Mouse (Mus musculus) mouse trophoblast stem cell (cell line): Measurements from ENCODE around the gene Slc38a5.

Experiments used
- in situ Hi-C, 2 experiments: fragments of 300-500 bp; cut with MseI, MboI; formaldehyde crosslinking; loops; 2 replicates in 1 of 2; 3 replicates in 1 of 2; pipeline ENCODE4 v1.15.1; 2025

Slc38a5 gene

DNA sequence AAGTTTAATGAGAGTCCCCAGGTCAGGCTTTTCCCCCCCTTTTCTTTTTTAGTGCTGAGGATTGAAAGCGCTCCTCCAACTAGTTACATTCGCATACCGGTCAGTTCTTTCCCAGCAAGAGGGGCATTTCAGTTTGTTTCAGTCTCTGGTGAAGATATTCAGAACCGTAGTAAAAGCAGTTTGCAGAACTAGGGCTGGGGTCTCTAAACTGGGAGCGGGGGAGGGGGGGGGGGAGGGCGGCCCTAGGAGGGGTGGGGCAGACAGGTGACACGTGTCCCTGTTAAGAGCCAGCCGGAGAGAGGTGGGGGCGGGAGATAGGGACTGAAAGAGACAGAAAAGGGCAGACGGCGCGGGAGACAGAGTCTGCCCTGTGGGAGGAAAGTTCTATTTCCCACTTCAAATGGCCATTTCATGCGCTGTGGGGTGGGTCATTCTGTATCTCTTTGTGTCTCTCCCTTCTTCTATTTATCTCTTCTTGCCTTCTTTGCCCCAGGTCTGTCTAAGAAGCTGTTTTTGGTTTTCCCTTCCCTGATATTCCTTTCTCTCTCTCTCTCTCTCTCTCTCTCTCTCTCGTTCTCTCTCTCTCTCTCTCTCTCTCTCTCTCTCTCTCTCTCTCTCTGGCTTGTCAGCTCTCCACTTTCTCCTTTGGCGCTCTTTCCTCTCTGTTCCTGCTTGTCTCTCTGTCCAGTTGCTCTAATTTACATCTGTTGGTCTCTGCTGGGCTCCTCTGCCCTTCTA lies at the start of gene Slc38a5:
TSS of gene Slc38a5 (plus strand) at position 51 of the 738 bp plus-strand sequence.
- in situ Hi-C loops: no loop called here

- in situ Hi-C loops: no loop called here
These were observed 48.6 kb upstream of the Slc38a5 start for GRCm38 (mm10) chrX:8222296-8222677.

- in situ Hi-C loops: no loop called here
These were observed 48.1 kb upstream of the Slc38a5 start for GRCm38 (mm10) chrX:8222678-8223421.

DNA sequence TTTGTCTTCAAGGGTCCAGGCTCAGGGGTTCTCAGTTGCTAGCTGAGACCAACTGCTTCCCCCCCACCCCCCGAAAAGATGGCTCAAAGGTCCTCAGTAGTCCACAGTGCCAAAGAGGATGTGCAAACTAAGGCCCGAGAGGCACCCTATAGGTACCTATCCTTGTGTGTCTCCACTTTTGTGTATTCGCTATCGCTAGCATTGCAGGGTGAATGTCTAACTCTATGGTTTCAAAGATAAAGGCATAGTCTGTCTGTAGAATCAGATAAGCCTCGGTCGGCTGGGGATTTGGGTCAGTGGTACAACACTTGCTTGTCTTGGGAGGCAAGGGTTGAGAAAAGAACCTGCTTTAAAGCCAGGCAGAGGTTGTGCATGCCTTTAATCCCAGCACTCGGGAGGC lies 47.5 kb upstream of the Slc38a5 start:
- in situ Hi-C loops: no loop called here

- in situ Hi-C loops: no loop called here
These were observed 40.7 kb upstream of the Slc38a5 start for GRCm38 (mm10) chrX:8230272-8230671.

GRCm38 (mm10) chrX:8233602-8234001 lies 37.3 kb upstream of the Slc38a5 start:
- in situ Hi-C loops: no loop called here

DNA sequence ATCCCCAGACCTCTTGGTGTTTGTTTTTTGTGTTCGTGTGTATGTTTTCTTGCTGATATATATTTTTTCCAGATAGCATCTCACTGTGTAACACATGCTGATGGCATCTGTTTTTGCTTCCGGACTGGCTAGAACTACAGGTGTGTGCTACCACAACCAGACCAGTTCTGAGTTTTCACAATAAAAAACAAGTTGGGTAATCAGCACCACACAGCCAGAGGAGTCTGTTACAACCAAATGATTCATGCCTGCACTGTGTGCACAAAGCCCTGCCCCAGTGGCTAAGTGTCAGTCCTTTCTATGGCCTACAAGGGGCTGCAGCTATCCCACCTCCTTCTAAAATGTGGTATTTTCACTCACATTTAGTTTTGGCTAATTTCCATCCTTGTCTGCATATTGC lies 34.2 kb upstream of the Slc38a5 start:
- in situ Hi-C loops: no loop called here

DNA sequence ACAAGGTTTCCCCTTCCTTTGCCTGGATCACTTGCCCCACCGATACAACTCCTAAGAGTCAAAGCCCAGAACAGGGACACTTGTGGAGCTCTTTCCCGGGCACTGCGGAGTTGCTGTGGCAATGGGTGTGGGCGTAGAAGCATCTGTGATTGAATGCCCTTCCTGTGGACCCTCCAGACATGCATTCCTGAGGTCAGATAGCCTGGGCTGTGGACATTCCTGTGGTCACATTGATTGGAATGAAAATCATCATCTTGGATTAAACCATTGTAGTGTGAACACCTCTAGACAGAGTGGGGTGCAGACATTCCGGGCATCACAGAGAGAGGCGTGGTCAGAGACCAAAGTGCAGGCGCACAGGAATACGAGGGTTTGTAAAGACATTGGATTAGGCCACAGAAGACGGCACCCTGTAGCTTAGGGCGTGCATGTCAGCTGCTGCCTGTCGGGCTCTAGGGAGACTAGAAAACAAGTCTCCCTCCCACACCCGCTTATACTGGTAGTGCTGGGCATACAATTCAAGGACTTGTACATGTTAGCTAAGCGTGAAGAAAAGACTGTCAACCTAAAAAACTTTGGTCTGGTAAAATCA lies 32.0 kb upstream of the Slc38a5 start:
- in situ Hi-C loops: no loop called here

- in situ Hi-C loops: no loop called here
These were observed 23.3 kb upstream of the Slc38a5 start for GRCm38 (mm10) chrX:8247680-8248079.

- in situ Hi-C loops: no loop called here
These were observed 22.3 kb upstream of the Slc38a5 start for GRCm38 (mm10) chrX:8248542-8249120.

- in situ Hi-C loops: loop anchor here in 1 of 2 experiments (10.0 kb wide), 1 partner anchor 57 kb away; the partner anchor contains the start of gene Ebp
These were observed 19.1 kb upstream of the Slc38a5 start for GRCm38 (mm10) chrX:8251789-8252333.

- in situ Hi-C loops: loop anchor here in 1 of 2 experiments (10.0 kb wide), 1 partner anchor 58 kb away; the partner anchor contains the start of gene Ebp
These were observed 18.3 kb upstream of the Slc38a5 start, which contains the start of gene Ftsj1 for GRCm38 (mm10) chrX:8252334-8253285. Gene Ftsj1 (minus strand): TSS chrX:8252406.

DNA sequence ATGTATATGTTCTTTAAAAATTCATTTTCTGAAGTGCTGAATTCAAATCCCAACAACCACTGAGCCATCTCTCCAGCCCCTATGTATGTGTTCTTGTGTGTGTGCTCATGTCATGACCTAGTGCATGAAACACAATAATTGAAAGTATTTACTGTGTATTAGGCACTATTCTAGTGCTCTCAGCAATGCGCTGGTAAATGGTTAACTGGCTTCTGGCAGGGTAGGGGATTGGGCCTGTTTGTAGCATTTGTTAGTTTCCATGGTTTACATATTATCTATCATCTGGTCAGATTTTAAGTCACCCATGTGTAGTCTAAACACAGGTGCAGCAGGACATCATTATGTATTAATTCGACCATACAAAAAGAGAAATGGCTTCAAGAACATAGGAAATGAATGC lies 17.2 kb upstream of the Slc38a5 start:
- in situ Hi-C loops: loop anchor here in 1 of 2 experiments (10.0 kb wide), 1 partner anchor 59 kb away; the partner anchor contains the start of gene Ebp

- in situ Hi-C loops: loop anchor here in 1 of 2 experiments (10.0 kb wide), 1 partner anchor 61 kb away; the partner anchor contains the start of gene Ebp
These were observed 15.1 kb upstream of the Slc38a5 start for GRCm38 (mm10) chrX:8255807-8256206.

GRCm38 (mm10) chrX:8259478-8259877 lies 11.5 kb upstream of the Slc38a5 start:
- in situ Hi-C loops: loop anchor here in 1 of 2 experiments (10.0 kb wide), 1 partner anchor 65 kb away; the partner anchor contains the start of gene Ebp

DNA sequence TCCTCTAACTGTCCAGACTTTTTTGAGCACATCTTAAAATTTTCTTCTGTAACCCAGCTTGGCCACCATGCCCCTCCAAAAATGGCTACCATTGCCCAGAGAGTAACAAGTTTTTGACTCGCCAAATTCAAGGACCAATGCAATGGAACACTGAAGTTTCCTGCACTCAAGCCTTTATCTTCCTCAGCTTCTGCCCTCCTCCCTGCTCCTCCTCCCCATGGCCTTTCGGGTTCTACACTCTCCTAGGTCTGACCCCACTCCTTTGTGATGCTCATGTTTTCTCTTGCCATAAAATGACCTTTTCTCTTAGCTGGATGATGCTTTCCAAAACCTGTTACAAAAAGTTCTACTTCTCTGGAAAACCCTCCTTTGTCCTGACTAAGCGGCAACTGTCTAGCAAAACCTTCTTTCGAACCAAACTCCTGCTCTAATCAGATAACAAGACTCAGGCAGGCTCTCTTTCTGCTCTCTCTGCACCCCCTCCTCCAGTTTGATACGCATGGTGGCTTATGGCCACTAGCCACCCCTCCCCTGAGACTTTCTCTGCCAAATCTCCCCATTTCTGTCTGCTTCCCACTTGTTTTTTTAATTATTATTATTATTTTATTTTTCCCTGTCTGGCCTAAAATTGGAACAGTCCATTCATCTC lies 7.7 kb upstream of the Slc38a5 start:
- in situ Hi-C loops: no loop called here

DNA sequence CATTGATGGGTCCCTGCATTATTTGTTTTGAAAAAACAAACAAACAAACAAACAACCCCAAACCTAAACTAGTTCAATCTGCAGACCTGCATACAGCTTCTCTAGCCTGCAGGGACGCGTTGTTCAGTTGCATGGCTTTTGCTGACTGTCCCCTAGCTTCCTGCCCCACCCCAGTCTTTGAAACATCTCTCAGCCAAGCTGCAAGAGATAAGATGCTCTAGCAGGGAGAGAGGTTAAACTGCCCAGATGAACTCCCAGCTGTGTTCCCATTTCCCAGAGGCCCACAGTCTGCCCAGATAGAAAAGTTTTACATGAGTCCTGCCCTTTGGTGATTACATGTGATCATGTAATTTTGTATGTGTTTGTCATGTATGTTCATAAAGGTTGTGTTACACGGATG lies 6.7 kb upstream of the Slc38a5 start:
- in situ Hi-C loops: no loop called here

GRCm38 (mm10) chrX:8272000-8272399 lies 1.1 kb downstream of the Slc38a5 start:
- in situ Hi-C loops: no loop called here

- in situ Hi-C loops: no loop called here
These were observed 3.1 kb downstream of the Slc38a5 start for GRCm38 (mm10) chrX:8274056-8274455.

- in situ Hi-C loops: no loop called here
These were observed 17.7 kb downstream of the Slc38a5 start for GRCm38 (mm10) chrX:8288621-8289020.
